ENCODE assay signal across 15 mouse cellular contexts in genomic region chr7:98385168-98385567, GRCm38 (mm10). TPM values are rescaled to one million over a fixed set of nuclear protein-coding genes. Genes with fewer than 3 reads are reported as not detected.
DNase-seq lines count a peak whose midpoint lies in the region; ATAC-seq lines count a peak whose summit lies in the region.
"Had no signal": no experiment of that assay in that cellular context is flagged by ENCODE, and none has a peak within 500 bp of the region (broad histone marks: within the 10 kb centered on the region; RNA-seq: fewer than 3 reads in every experiment).

No protein-coding gene starts in this region.

- 100% methylated on average over 1 of the region's 1 CpGs for WGBS in hindbrain, embryonic 11.5 days

- DNase-seq in kidney, adult 18-20 months = peak; percentile 56
- DNase-seq in kidney, postnatal 4 days = no peak
- DNase-seq in adrenal gland, adult 8-10 months = peak; percentile 73
- peak; percentile 54 for DNase-seq in kidney, postnatal 14 days
- DNase-seq in thymus, postnatal 36 days = no peak
- no peak for DNase-seq in hindbrain, embryonic 11.5 days (ENCODE audit: low spot score)
- no peak for DNase-seq in cerebellum, adult 11-12 months
- DNase-seq: B cell, adult 2 months; heart, postnatal 36 days had no signal

- ATAC-seq in megakaryocyte progenitor cell, adult 5-6 weeks (replicated peaks; ENCODE audit: poor library complexity) = peak; percentile 39; the same call in 1 of the 2 replicates
- ATAC-seq in hindbrain, embryonic 11.5 days (ENCODE audit: low FRiP score) = no peak

- no peaks in the 10 kb centered on the region for H3K4me1 ChIP-seq in hindbrain, embryonic 11.5 days (replicated peaks; ENCODE audit: control insufficient read depth, insufficient read depth, low read length)

- no peak overlapping the region for H3K4me3 ChIP-seq in hindbrain, embryonic 11.5 days (ENCODE audit: low read depth, low read length)
- H3K4me3 ChIP-seq: lung, embryonic 15.5 days had no signal

- no peak overlapping the region for H3K9ac ChIP-seq in hindbrain, embryonic 11.5 days (ENCODE audit: low read depth, low read length)
- H3K9ac ChIP-seq: lung, embryonic 15.5 days had no signal

- no peak overlapping the region for H3K27ac ChIP-seq in hindbrain, embryonic 11.5 days (ENCODE audit: low read depth, low read length)
- H3K27ac ChIP-seq: kidney, postnatal 0 days; lung, embryonic 15.5 days had no signal

- H3K4me2 ChIP-seq in hindbrain, embryonic 11.5 days (replicated peaks; ENCODE audit: low read depth, low read length) = no peak overlapping the region
- H3K4me2 ChIP-seq: lung, embryonic 15.5 days had no signal

- H3K36me3 ChIP-seq in hindbrain, embryonic 11.5 days (ENCODE audit: control insufficient read depth, insufficient read depth, low read length) = no peaks in the 10 kb centered on the region
- H3K36me3 ChIP-seq: lung, embryonic 15.5 days had no signal

- H3K9me3 ChIP-seq in hindbrain, embryonic 11.5 days (ENCODE audit: control insufficient read depth, low read length) = no peaks in the 10 kb centered on the region
- H3K9me3 ChIP-seq: lung, embryonic 15.5 days had no signal

- no peaks in the 10 kb centered on the region for H3K27me3 ChIP-seq in hindbrain, embryonic 11.5 days (ENCODE audit: control insufficient read depth, insufficient read depth, low read length)
- H3K27me3 ChIP-seq: lung, embryonic 15.5 days had no signal

RNA-seq across cellular contexts. Expression of gene Tsku, which starts 24.0 kb away (rescaled TPM):
- total RNA-seq in adrenal gland, adult 8-10 months (2022) = 10 to 100 TPM; 18.2 to 42.9 (median 31.6) TPM
- total RNA-seq in megakaryocyte progenitor cell, adult 5-6 weeks (2015) = 0.12 TPM in 1 of 2 replicates, not detected in the other
- not detected in 2 replicates for total RNA-seq in megakaryocyte progenitor cell, adult 5-6 weeks (2017)
- polyA plus RNA-seq in hindbrain, embryonic 11.5 days (2014; fragmentation: Nextera tagmentation; extraction: Ambion mirVana) = 6.7 and 9.1 TPM in 2 replicates
- total RNA-seq: monocyte, adult 5-6 weeks had no signal

RNA-seq across cellular contexts. Expression of gene Gucy2d, which starts 55.0 kb away (rescaled TPM):
- total RNA-seq in adrenal gland, adult 8-10 months (2022) = not detected
- total RNA-seq in megakaryocyte progenitor cell, adult 5-6 weeks (2015) = not detected in 2 replicates
- total RNA-seq in megakaryocyte progenitor cell, adult 5-6 weeks (2017) = not detected in 2 replicates
- polyA plus RNA-seq in hindbrain, embryonic 11.5 days (2014; fragmentation: Nextera tagmentation; extraction: Ambion mirVana) = not detected in 2 replicates
- total RNA-seq: left cerebral cortex, postnatal 25 days; MEL; monocyte, adult 5-6 weeks had no signal
- polyA plus RNA-seq: kidney, postnatal 0 days; lung, embryonic 15.5 days had no signal

Comparison
In these comparisons a context has a peak if more than half of its experiments do, and no peak if none do; other contexts are left out.
1. DNase-seq: peak in kidney, adult 18-20 months (single experiment), adrenal gland, adult 8-10 months (single experiment) and kidney, postnatal 14 days (single experiment); none in kidney, postnatal 4 days (0 of 2), thymus, postnatal 36 days (0 of 2), hindbrain, embryonic 11.5 days (single experiment) and cerebellum, adult 11-12 months (single experiment).
2. RNA of gene Tsku, which starts 24.0 kb away (total RNA-seq): 18.2 to 42.9 TPM in adrenal gland, adult 8-10 months; 0.12 TPM in megakaryocyte progenitor cell, adult 5-6 weeks; every median in the first group is over 10 times any median in the second.